Mouse (Mus musculus): ENCODE results near the gene 1700034J05Rik. TPM values are rescaled to one million over a fixed set of nuclear protein-coding genes. Genes with fewer than 3 reads are reported as not detected.

Gene 1700034J05Rik
- polyA plus RNA-seq, 1 experiment from 2014 or later: 0.06 TPM

GRCm38 (mm10) chr6:146908801-146909200 lies 45.4 kb downstream of the 1700034J05Rik start:
- WGBS: 75% methylated on average over 2 of the region's 2 CpGs

GRCm38 (mm10) chr6:146907795-146908190 lies 46.4 kb downstream of the 1700034J05Rik start:
- Histone ChIP-seq H3K4me1 (ENCODE audit: control insufficient read depth, insufficient read depth, low read length) (peaks cover 4% of the 10 kb centered on the region), H3K36me3 (ENCODE audit: control insufficient read depth, insufficient read depth, low read length) (no peaks in the 10 kb centered on the region), H3K4me2 (ENCODE audit: low read length) (no peak overlapping the region), H3K9ac (ENCODE audit: low read depth, low read length) (no peak overlapping the region), H3K9me3 (replicated peaks; ENCODE audit: control insufficient read depth, low read length, poor library complexity, severe bottlenecking) (no peaks in the 10 kb centered on the region), H3K4me3 (ENCODE audit: low read depth, low read length) (no peak overlapping the region), H3K27ac (ENCODE audit: low read length) (no peak overlapping the region), H3K27me3 (ENCODE audit: control insufficient read depth, insufficient read depth, low read depth, low read length) (no peaks in the 10 kb centered on the region)
- 97% methylated on average over 1 of the region's 1 CpGs for WGBS
- ATAC-seq: no peak

More at GRCm38 (mm10) chr6:146908801-146909200, 45.4 kb downstream of the 1700034J05Rik start:
- no peaks in the 10 kb centered on the region for H3K27me3 ChIP-seq (ENCODE audit: control insufficient read depth, insufficient read depth, low read depth, low read length)
- no peak for ATAC-seq
- no peak overlapping the region for H3K4me2 ChIP-seq (ENCODE audit: low read length)
- H3K4me1 ChIP-seq (ENCODE audit: control insufficient read depth, insufficient read depth, low read length): peaks cover 4% of the 10 kb centered on the region
- no peaks in the 10 kb centered on the region for H3K9me3 ChIP-seq (replicated peaks; ENCODE audit: control insufficient read depth, low read length, poor library complexity, severe bottlenecking)
- H3K27ac ChIP-seq (ENCODE audit: low read length): no peak overlapping the region
- no peak overlapping the region for H3K9ac ChIP-seq (ENCODE audit: low read depth, low read length)
- H3K36me3 ChIP-seq (ENCODE audit: control insufficient read depth, insufficient read depth, low read length): no peaks in the 10 kb centered on the region
- no peak overlapping the region for H3K4me3 ChIP-seq (ENCODE audit: low read depth, low read length)

GRCm38 (mm10) chr6:146907061-146907794 lies 47.0 kb downstream of the 1700034J05Rik start:
- 75% methylated on average over 5 of the region's 5 CpGs for WGBS
- Histone ChIP-seq H3K4me3 (ENCODE audit: low read depth, low read length) (no peak overlapping the region), H3K4me1 (ENCODE audit: control insufficient read depth, insufficient read depth, low read length) (peaks cover 4% of the 10 kb centered on the region), H3K36me3 (ENCODE audit: control insufficient read depth, insufficient read depth, low read length) (no peaks in the 10 kb centered on the region), H3K27ac (ENCODE audit: low read length) (no peak overlapping the region), H3K27me3 (ENCODE audit: control insufficient read depth, insufficient read depth, low read depth, low read length) (no peaks in the 10 kb centered on the region), H3K4me2 (ENCODE audit: low read length) (no peak overlapping the region), H3K9ac (ENCODE audit: low read depth, low read length) (no peak overlapping the region), H3K9me3 (replicated peaks; ENCODE audit: control insufficient read depth, low read length, poor library complexity, severe bottlenecking) (no peaks in the 10 kb centered on the region)
- no peak for ATAC-seq

GRCm38 (mm10) chr6:146906000-146906786 lies 48.0 kb downstream of the 1700034J05Rik start:
- H3K4me3 ChIP-seq (ENCODE audit: low read depth, low read length): no peak overlapping the region
- no peak overlapping the region for H3K27ac ChIP-seq (ENCODE audit: low read length)
- ATAC-seq: no peak
- H3K4me1 ChIP-seq (ENCODE audit: control insufficient read depth, insufficient read depth, low read length): peaks cover 4% of the 10 kb centered on the region
- WGBS: 89% methylated on average over 3 of the region's 3 CpGs
- no peak overlapping the region for H3K9ac ChIP-seq (ENCODE audit: low read depth, low read length)
- no peaks in the 10 kb centered on the region for H3K36me3 ChIP-seq (ENCODE audit: control insufficient read depth, insufficient read depth, low read length)
- H3K4me2 ChIP-seq (ENCODE audit: low read length): no peak overlapping the region
- no peaks in the 10 kb centered on the region for H3K9me3 ChIP-seq (replicated peaks; ENCODE audit: control insufficient read depth, low read length, poor library complexity, severe bottlenecking)
- H3K27me3 ChIP-seq (ENCODE audit: control insufficient read depth, insufficient read depth, low read depth, low read length): no peaks in the 10 kb centered on the region

- ATAC-seq: no peak
- Histone ChIP-seq H3K9me3 (replicated peaks; ENCODE audit: control insufficient read depth, low read length, poor library complexity, severe bottlenecking) (no peaks in the 10 kb centered on the region), H3K4me3 (ENCODE audit: low read depth, low read length) (no peak overlapping the region), H3K27ac (ENCODE audit: low read length) (no peak overlapping the region), H3K4me2 (ENCODE audit: low read length) (no peak overlapping the region), H3K36me3 (ENCODE audit: control insufficient read depth, insufficient read depth, low read length) (no peaks in the 10 kb centered on the region), H3K9ac (ENCODE audit: low read depth, low read length) (no peak overlapping the region), H3K4me1 (ENCODE audit: control insufficient read depth, insufficient read depth, low read length) (peaks cover 4% of the 10 kb centered on the region), H3K27me3 (ENCODE audit: control insufficient read depth, insufficient read depth, low read depth, low read length) (no peaks in the 10 kb centered on the region)
- WGBS: 79% methylated on average over 3 of the region's 3 CpGs
Measured at GRCm38 (mm10) chr6:146904707-146905106, 49.5 kb downstream of the 1700034J05Rik start.

- H3K27ac ChIP-seq (ENCODE audit: low read length): no peak overlapping the region
- WGBS: 90% methylated on average over 2 of the region's 2 CpGs
- H3K27me3 ChIP-seq (ENCODE audit: control insufficient read depth, insufficient read depth, low read depth, low read length): no peaks in the 10 kb centered on the region
- H3K36me3 ChIP-seq (ENCODE audit: control insufficient read depth, insufficient read depth, low read length): no peaks in the 10 kb centered on the region
- H3K4me3 ChIP-seq (ENCODE audit: low read depth, low read length): no peak overlapping the region
- H3K9me3 ChIP-seq (replicated peaks; ENCODE audit: control insufficient read depth, low read length, poor library complexity, severe bottlenecking): no peaks in the 10 kb centered on the region
- H3K4me2 ChIP-seq (ENCODE audit: low read length): no peak overlapping the region
- ATAC-seq: no peak
- no peak overlapping the region for H3K9ac ChIP-seq (ENCODE audit: low read depth, low read length)
- no peaks in the 10 kb centered on the region for H3K4me1 ChIP-seq (ENCODE audit: control insufficient read depth, insufficient read depth, low read length)
Measured at GRCm38 (mm10) chr6:146903632-146904031, 50.6 kb downstream of the 1700034J05Rik start.

GRCm38 (mm10) chr6:146901929-146902328 lies 52.3 kb downstream of the 1700034J05Rik start:
- Histone ChIP-seq H3K4me2 (ENCODE audit: low read length) (no peak overlapping the region), H3K27me3 (ENCODE audit: control insufficient read depth, insufficient read depth, low read depth, low read length) (no peaks in the 10 kb centered on the region), H3K4me3 (ENCODE audit: low read depth, low read length) (no peak overlapping the region), H3K9me3 (replicated peaks; ENCODE audit: control insufficient read depth, low read length, poor library complexity, severe bottlenecking) (no peaks in the 10 kb centered on the region), H3K36me3 (ENCODE audit: control insufficient read depth, insufficient read depth, low read length) (no peaks in the 10 kb centered on the region), H3K9ac (ENCODE audit: low read depth, low read length) (no peak overlapping the region), H3K4me1 (ENCODE audit: control insufficient read depth, insufficient read depth, low read length) (no peaks in the 10 kb centered on the region), H3K27ac (ENCODE audit: low read length) (no peak overlapping the region)
- WGBS: 93% methylated on average over 4 of the region's 4 CpGs
- no peak for ATAC-seq

Measured in midbrain, embryonic 16.5 days (tissue).